Mouse (Mus musculus): ENCODE data around the gene Ccdc137. TPM values are rescaled to one million over a fixed set of nuclear protein-coding genes. Genes with fewer than 3 reads are reported as not detected.

The Ccdc137 gene
- polyA plus RNA-seq, 1 experiment from 2014 or later: 24.7 TPM

DNA sequence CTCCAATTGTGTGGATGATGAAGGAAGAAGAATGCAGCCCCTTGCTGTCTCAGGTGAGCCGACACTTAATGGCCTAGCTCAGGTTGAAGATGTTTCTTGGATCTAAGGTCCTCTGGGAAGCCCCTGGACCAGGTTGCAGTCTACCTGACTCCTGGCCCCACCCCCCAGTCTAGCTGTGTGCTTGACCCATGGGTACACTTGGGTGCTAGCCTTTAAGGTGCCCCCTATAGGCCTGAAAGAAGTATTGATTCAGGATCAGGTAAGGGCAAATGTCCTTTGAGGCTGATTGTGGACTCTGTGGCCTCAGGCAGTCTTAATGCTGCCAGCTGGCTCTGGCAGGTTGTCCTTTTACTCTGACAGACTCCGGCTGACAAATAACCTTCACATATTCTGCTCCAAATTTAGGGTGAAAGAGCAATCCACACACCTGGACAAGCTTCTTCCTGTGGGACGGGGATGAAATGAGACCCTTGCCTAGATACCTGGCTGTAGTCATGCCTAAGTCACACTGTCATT is 15.1 kb upstream of the Ccdc137 start:
- WGBS: 88% methylated on average over 3 of the region's 3 CpGs
- Histone ChIP-seq H3K9me3 (replicated peaks) (no peaks in the 10 kb centered on the region), H3K36me3 (no peaks in the 10 kb centered on the region), H3K4me2 (no peak overlapping the region), H3K27ac (ENCODE audit: poor library complexity, severe bottlenecking) (no peak overlapping the region), H3K27me3 (replicated peaks) (no peaks in the 10 kb centered on the region), H3K4me3 (no peak overlapping the region), H3K9ac (no peak overlapping the region), H3K4me1 (replicated peaks) (peaks cover 7% of the 10 kb centered on the region; the same call in 1 of the 2 replicates)
- no peak for ATAC-seq (ENCODE audit: insufficient number of reproducible peaks, low FRiP score)

DNA sequence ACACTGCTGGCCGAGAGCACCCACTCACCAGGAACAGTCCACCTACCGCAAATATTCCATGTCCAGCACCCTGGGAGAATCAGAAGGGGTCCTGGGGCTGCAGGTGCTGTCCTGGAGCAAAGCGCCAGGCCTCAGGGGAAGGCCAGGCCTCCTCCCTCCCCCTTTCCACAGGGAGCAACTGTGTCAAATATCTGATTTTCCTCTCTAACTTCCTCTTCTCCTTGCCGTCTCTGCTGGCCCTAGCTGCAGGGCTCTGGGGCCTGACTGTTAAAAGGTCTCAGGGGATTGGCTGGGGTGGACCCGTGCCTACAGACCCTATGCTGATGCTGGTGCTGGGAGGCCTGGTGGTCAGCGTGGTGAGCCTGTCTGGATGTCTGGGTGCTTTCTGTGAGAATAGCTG is 13.8 kb upstream of the Ccdc137 start:
- no peaks in the 10 kb centered on the region for H3K36me3 ChIP-seq
- H3K9ac ChIP-seq: no peak overlapping the region
- H3K27me3 ChIP-seq (replicated peaks): no peaks in the 10 kb centered on the region
- no peak overlapping the region for H3K4me2 ChIP-seq
- H3K4me1 ChIP-seq (replicated peaks): peaks cover 8% of the 10 kb centered on the region; the same call in 1 of the 2 replicates
- WGBS: 61% methylated on average over 6 of the region's 6 CpGs
- H3K9me3 ChIP-seq (replicated peaks): no peaks in the 10 kb centered on the region
- no peak for ATAC-seq (ENCODE audit: insufficient number of reproducible peaks, low FRiP score)
- no peak overlapping the region for H3K4me3 ChIP-seq
- no peak overlapping the region for H3K27ac ChIP-seq (ENCODE audit: poor library complexity, severe bottlenecking)

DNA sequence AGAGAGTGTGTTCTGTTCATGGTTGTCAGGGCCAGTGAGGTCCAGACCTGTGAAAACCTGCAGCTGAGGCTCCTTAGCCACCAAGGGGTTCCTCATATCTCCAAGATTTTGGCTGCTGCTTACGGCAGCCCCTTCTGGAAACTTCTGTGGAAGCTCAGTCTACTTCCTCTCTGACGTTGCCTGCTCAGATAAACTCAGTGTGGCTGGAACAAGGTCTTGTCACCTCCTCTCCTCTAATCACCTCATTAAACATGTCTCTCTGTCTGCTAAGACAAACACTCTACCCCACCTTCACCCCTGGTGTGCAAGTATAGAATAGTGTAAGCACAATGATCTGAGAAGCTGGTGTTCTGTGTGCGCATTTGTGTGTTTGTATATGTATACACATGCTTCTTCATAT is 12.4 kb upstream of the Ccdc137 start:
- Histone ChIP-seq H3K4me2 (no peak overlapping the region), H3K4me3 (no peak overlapping the region), H3K9ac (no peak overlapping the region), H3K36me3 (no peaks in the 10 kb centered on the region), H3K27ac (ENCODE audit: poor library complexity, severe bottlenecking) (no peak overlapping the region), H3K4me1 (replicated peaks) (peaks cover 8% of the 10 kb centered on the region; the same call in 1 of the 2 replicates), H3K27me3 (replicated peaks) (no peaks in the 10 kb centered on the region), H3K9me3 (replicated peaks) (no peaks in the 10 kb centered on the region)
- WGBS: 47% methylated on average over 3 of the region's 3 CpGs
- no peak for ATAC-seq (ENCODE audit: insufficient number of reproducible peaks, low FRiP score)

DNA sequence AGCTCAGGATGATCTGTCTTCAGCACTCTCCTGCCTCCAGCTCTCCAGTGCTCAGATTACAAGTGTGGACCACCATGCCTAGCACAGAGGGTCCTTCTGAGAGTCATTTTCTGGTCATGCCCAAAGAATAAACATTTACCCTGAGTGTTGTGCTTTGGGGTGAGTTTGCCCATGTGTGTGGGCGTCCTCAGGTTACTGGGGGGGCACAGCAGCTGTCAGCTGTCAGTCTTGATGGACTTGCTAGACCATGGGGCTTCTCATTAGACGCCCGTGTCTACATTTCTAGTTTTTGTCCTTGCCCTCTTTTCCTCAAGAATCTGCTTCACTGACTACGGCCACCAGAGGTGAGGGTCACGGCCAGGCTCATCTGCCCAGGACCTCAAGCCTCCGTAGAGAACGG is 10.7 kb upstream of the Ccdc137 start:
- 75% methylated on average over 7 of the region's 7 CpGs for WGBS
- Histone ChIP-seq H3K4me2 (no peak overlapping the region), H3K4me1 (replicated peaks) (peaks cover 8% of the 10 kb centered on the region; the same call in 1 of the 2 replicates)

DNA sequence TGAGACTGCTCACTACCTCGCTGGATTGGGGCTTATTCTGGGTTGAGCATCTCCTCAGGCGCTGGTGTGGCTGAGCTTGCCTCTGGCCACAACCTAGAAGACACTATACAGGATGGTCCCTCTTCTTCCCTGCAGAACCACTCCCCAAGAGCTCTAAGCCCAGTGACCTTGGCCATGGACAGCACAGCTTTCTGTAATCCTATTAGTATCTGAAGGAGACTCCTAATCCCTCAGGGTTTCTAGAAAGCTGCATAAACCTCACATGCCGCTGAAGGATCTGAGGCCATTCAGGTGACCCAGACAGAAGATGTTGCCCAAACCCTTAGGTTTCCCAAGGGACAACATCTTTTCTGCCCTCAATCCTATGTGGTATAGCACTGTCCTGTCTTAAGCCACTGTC is 5.7 kb upstream of the Ccdc137 start:
- no peak overlapping the region for H3K9ac ChIP-seq
- H3K4me3 ChIP-seq: no peak overlapping the region
- H3K36me3 ChIP-seq: peaks cover 4% of the 10 kb centered on the region; the same call in 1 of the 2 replicates
- H3K4me2 ChIP-seq: no peak overlapping the region
- H3K4me1 ChIP-seq (replicated peaks): peaks cover 9% of the 10 kb centered on the region
- 59% methylated on average over 3 of the region's 3 CpGs for WGBS
- H3K27ac ChIP-seq (ENCODE audit: poor library complexity, severe bottlenecking): no peak overlapping the region
- H3K27me3 ChIP-seq (replicated peaks): no peaks in the 10 kb centered on the region
- no peak for ATAC-seq (ENCODE audit: insufficient number of reproducible peaks, low FRiP score)
- H3K9me3 ChIP-seq (replicated peaks): no peaks in the 10 kb centered on the region

More for the DNA sequence above, 10.7 kb upstream of the Ccdc137 start:
- H3K27ac ChIP-seq (ENCODE audit: poor library complexity, severe bottlenecking): no peak overlapping the region
- no peak overlapping the region for H3K4me3 ChIP-seq
- no peaks in the 10 kb centered on the region for H3K27me3 ChIP-seq (replicated peaks)
- no peaks in the 10 kb centered on the region for H3K9me3 ChIP-seq (replicated peaks)
- H3K36me3 ChIP-seq: no peaks in the 10 kb centered on the region
- no peak for ATAC-seq (ENCODE audit: insufficient number of reproducible peaks, low FRiP score)
- no peak overlapping the region for H3K9ac ChIP-seq

DNA sequence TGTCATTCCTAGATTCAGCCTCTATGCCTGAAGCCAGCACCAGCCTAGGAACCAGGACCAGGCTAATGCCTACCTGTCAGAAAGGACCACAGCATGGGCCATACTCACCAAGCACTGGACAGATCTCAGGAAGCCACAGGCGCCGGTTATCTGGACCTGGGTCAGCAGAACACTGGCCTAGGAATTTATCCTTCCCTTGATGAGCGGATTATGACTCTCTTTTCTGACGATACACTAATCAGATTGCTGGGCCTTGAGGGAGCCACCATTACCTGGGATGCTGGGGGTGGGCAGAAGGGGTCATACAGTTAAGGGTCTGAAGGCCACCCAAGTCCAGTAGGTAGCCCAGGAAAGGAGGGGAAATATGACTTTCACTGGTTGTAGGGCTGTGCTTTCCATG is 4.6 kb upstream of the Ccdc137 start, which contains the start of gene Pde6g:
Gene Pde6g, minus strand, starts transcription at position 195 of the 400 bp plus-strand sequence.
- Histone ChIP-seq H3K9ac (no peak within 1 kb of the TSS), H3K27ac (ENCODE audit: poor library complexity, severe bottlenecking) (no peak within 1 kb of the TSS), H3K4me3 (no peak within 1 kb of the TSS), H3K4me1 (replicated peaks) (peaks cover 5% of the 10 kb centered on the region), H3K36me3 (peaks cover 4% of the 10 kb centered on the region; the same call in 1 of the 2 replicates), H3K4me2 (no peak within 1 kb of the TSS), H3K9me3 (replicated peaks) (no peaks in the 10 kb centered on the region), H3K27me3 (replicated peaks) (no peaks in the 10 kb centered on the region)
- no peak for ATAC-seq (ENCODE audit: insufficient number of reproducible peaks, low FRiP score)
- WGBS: 74% methylated on average over 4 of the region's 4 CpGs

DNA sequence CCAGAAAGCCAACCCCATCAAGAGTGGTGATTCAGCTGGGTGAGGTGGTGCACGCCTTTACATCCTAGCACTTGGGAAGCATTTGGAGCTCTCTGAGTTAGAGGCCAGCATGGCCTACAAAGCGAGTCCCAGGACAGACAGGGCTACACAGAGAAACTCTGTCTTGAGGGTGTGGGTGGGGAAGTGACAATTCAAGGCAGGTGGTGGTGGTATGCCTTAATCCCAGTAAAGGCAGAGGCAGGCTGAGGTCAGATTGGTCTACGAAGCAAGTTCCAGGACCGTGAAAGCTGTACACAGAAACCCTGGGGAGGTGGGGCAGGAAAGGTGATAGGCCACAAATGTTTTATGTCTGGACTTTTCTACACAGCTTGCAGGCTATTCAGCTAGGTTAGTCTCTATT is 3.0 kb upstream of the Ccdc137 start:
- Histone ChIP-seq H3K4me1 (replicated peaks) (peaks cover 16% of the 10 kb centered on the region), H3K27me3 (replicated peaks) (no peaks in the 10 kb centered on the region), H3K36me3 (peaks cover 12% of the 10 kb centered on the region), H3K27ac (ENCODE audit: poor library complexity, severe bottlenecking) (no peak overlapping the region), H3K9ac (no peak overlapping the region), H3K4me2 (no peak overlapping the region), H3K4me3 (no peak overlapping the region), H3K9me3 (replicated peaks) (no peaks in the 10 kb centered on the region)
- no peak for ATAC-seq (ENCODE audit: insufficient number of reproducible peaks, low FRiP score)
- WGBS: 89% methylated on average over 4 of the region's 4 CpGs

DNA sequence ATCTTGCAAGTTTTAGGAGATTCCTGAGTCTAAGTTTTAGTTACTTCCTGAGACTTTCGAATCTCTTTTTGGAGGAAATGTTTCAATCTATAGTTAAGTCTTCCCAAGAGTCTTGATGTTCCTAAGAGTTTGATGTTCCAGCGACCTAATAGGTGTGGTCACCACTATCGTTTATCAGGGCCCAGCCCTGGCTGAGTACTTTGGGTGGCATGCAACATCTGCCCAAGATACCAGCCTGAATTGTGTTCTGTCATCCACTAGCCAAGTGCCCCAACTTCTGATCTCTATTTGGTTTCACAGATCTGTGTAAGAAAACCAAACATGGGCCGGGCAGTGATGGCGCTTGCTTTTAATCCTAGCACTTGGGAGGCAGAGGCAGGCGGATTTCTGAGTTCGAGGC is 2.5 kb upstream of the Ccdc137 start:
- Histone ChIP-seq H3K4me2 (no peak overlapping the region), H3K27ac (ENCODE audit: poor library complexity, severe bottlenecking) (no peak overlapping the region), H3K27me3 (replicated peaks) (no peaks in the 10 kb centered on the region), H3K4me1 (replicated peaks) (peaks cover 16% of the 10 kb centered on the region), H3K9me3 (replicated peaks) (no peaks in the 10 kb centered on the region), H3K36me3 (peaks cover 15% of the 10 kb centered on the region), H3K9ac (no peak overlapping the region), H3K4me3 (no peak overlapping the region)
- 93% methylated on average over 7 of the region's 7 CpGs for WGBS
- no peak for ATAC-seq (ENCODE audit: insufficient number of reproducible peaks, low FRiP score)

DNA sequence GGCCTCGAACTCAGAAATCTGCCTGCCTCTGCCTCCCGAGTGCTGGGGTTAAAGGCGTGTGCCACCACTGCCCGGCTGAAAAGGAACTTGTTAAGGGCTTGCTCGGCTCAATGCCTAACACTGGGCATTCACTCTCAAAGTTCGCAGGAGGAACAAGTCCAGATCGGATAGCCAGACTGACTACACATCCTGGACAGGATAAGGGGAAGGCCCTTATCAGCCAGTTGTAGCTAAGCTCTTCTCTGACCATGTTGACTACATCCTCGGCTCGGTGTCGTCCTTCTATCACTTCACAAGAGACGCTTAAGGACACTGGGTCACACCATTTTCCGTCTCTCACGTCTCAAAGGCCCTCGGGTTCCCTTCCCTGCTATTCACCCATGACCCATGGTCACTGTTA is 545 bp upstream of the Ccdc137 start:
- Histone ChIP-seq H3K27me3 (replicated peaks) (no peaks in the 10 kb centered on the region), H3K4me3 (peak overlapping the region; percentile 82), H3K27ac (ENCODE audit: poor library complexity, severe bottlenecking) (peak overlapping the region; percentile 92), H3K36me3 (peaks cover 34% of the 10 kb centered on the region), H3K4me1 (replicated peaks) (peaks cover 16% of the 10 kb centered on the region), H3K4me2 (peak overlapping the region; percentile 92), H3K9ac (peak overlapping the region; percentile 92), H3K9me3 (replicated peaks) (no peaks in the 10 kb centered on the region)
- 16% methylated on average over 14 of the region's 14 CpGs for WGBS
- 0 out of 2 replicates have a peak, but pooled peaks have one; percentile 46 for ATAC-seq (ENCODE audit: insufficient number of reproducible peaks, low FRiP score)

DNA sequence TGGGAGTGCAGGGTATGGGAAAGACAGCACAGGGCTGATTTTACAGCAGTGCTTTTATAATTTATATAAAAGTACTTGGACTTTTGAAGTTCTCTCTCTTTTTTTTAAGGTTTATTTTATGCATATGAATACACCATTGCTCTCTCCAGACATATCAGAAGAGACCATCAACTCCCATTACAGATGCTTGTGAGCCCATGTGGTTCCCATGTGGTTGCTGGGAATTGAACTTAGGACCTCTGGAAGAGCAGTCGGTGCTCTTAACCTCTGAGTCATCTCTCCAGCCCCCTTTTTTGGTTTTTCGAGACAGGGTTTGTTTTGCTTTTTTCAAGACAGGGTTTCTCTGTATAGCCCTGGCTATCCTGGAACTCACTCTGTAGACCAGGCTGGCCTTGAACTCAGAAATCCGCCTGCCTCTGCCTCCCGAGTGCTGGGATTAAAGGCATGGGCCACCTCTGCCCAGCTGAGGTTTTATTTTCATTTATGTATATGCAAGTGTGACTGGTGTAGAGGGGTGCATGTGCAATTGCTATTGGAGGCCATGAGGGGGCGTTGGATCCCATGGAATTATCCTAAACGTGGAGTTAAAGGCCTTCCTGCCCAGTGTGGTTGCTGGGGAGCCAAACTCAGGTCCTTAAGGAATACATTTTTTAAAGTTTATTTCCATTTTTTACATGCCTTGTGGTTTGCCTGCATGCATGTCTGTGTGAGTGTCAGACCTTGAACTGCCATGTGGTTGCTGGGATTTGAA is 1.1 kb downstream of the Ccdc137 start:
- Histone ChIP-seq H3K27ac (ENCODE audit: poor library complexity, severe bottlenecking) (no peak overlapping the region), H3K4me1 (replicated peaks) (peaks cover 16% of the 10 kb centered on the region), H3K27me3 (replicated peaks) (no peaks in the 10 kb centered on the region), H3K4me2 (peak overlapping the region; percentile 92), H3K9me3 (replicated peaks) (no peaks in the 10 kb centered on the region), H3K9ac (peak overlapping the region; percentile 92), H3K4me3 (peak overlapping the region; percentile 82), H3K36me3 (peaks cover 48% of the 10 kb centered on the region)
- ATAC-seq (ENCODE audit: insufficient number of reproducible peaks, low FRiP score): no peak
- WGBS: 64% methylated on average over 6 of the region's 6 CpGs

DNA sequence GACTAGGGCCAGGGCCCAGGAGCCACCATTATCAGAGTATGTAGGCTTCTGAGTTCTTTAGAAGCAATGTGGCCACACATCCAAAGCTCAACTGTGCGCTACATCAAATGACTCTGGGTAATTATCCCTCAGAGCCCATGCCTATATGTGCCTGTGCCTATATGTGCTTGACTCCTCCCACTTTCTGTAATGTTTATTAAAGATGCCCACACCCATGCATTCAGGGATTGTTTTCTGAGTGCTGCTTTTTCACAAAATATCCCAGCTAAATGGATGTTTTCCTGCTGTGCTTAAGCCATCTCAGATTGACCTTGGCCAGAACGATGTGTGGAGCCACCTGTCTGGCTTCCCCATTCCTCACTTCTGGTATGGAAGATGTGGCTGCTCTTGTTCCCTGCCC is 5.6 kb downstream of the Ccdc137 start:
- Histone ChIP-seq H3K9me3 (replicated peaks) (no peaks in the 10 kb centered on the region), H3K27me3 (replicated peaks) (no peaks in the 10 kb centered on the region), H3K27ac (ENCODE audit: poor library complexity, severe bottlenecking) (no peak overlapping the region), H3K36me3 (peaks cover 58% of the 10 kb centered on the region), H3K9ac (no peak overlapping the region), H3K4me3 (no peak overlapping the region), H3K4me1 (replicated peaks) (peaks cover 33% of the 10 kb centered on the region), H3K4me2 (no peak overlapping the region)
- 87% methylated on average over 2 of the region's 2 CpGs for WGBS
- no peak for ATAC-seq (ENCODE audit: insufficient number of reproducible peaks, low FRiP score)
